Mouse (Mus musculus) intestine, embryonic 16.5 days (tissue): Measurements from ENCODE around the gene Pard3b. TPM values are rescaled to one million over a fixed set of nuclear protein-coding genes. Genes with fewer than 3 reads are reported as not detected.

Experiments
- ATAC-seq: fragments of 200-750 bp; cut with Nextera tagmentation; 2 replicates; pipeline ENCODE4 v1.8.0; 2017; ENCODE audit warnings: moderate TSS enrichment, moderate library complexity
- H3K27ac ChIP-seq: fragments of 300-500 bp; sonication (generic); 2 replicates; pipeline ENCODE4 v1.5.1; 2014; ENCODE audit warnings: mild to moderate bottlenecking, low read length
- H3K27me3 ChIP-seq: fragments of 300-500 bp; sonication (generic); replicated peaks from 2 replicates; pipeline ENCODE4 v1.6.1; 2014; ENCODE audit warnings: low read length, control low read depth, mixed read lengths; ENCODE audit not compliant: control insufficient read depth, insufficient read depth
- H3K36me3 ChIP-seq: fragments of 300-500 bp; sonication (generic); 2 replicates; pipeline ENCODE4 v1.6.1; 2014; ENCODE audit warnings: low read length, control low read depth; ENCODE audit not compliant: control insufficient read depth, insufficient read depth
- H3K4me1 ChIP-seq: fragments of 300-500 bp; sonication (generic); 2 replicates; pipeline ENCODE4 v1.6.1; 2014; ENCODE audit warnings: low read length, control low read depth, mixed read lengths; ENCODE audit not compliant: control insufficient read depth, insufficient read depth
- H3K4me2 ChIP-seq: fragments of 300-500 bp; sonication (generic); 2 replicates; pipeline ENCODE4 v1.6.1; 2014; ENCODE audit warnings: low read depth, low read length, control low read depth
- H3K4me3 ChIP-seq: fragments of 300-500 bp; sonication (generic); 2 replicates; pipeline ENCODE4 v1.5.1; 2014; ENCODE audit warnings: mild to moderate bottlenecking, low read length
- H3K9ac ChIP-seq: fragments of 300-500 bp; sonication (generic); 2 replicates; pipeline ENCODE4 v1.6.1; 2014; ENCODE audit warnings: low read depth, low read length
- H3K9me3 ChIP-seq: fragments of 300-500 bp; sonication (generic); 2 replicates; pipeline ENCODE4 v1.6.1; 2016; ENCODE audit warnings: low read length, control low read depth; ENCODE audit not compliant: control insufficient read depth
- WGBS: fragments of 180-500 bp; shearing (Covaris S2); extraction: QIAGEN DNeasy Blood & Tissue Kit; methylation state at CpG from one replicate; pipeline ENCODE4 v1.1.7; 2014; 5-methylcytosine and 5-hydroxymethylcytosine counted together
- polyA plus RNA-seq: library from polyadenylated mRNA; unstranded; fragments of >200 nt; fragmentation: Nextera tagmentation; extraction: Ambion mirVana; gene quantifications from 2 replicates; pipeline ENCODE4 v1.2.1, GENCODE M21; 2015

Pard3b gene
- polyA plus RNA-seq, 1 experiment from 2014 or later, result 22.3 TPM

- 54% methylated on average over 2 of the region's 2 CpGs for WGBS
- Histone ChIP-seq H3K27ac (no peak overlapping the region), H3K36me3 (no peaks in the 10 kb centered on the region), H3K9me3 (no peaks in the 10 kb centered on the region), H3K27me3 (no peaks in the 10 kb centered on the region), H3K4me1 (no peaks in the 10 kb centered on the region), H3K9ac (no peak overlapping the region), H3K4me3 (no peak overlapping the region), H3K4me2 (no peak overlapping the region)
- no peak for ATAC-seq
These were observed 884.1 kb downstream of the Pard3b start for GRCm38 (mm10) chr1:62522761-62523160.

- 73% methylated on average over 7 of the region's 7 CpGs for WGBS
These were observed 889.2 kb downstream of the Pard3b start for GRCm38 (mm10) chr1:62527788-62528187.

GRCm38 (mm10) chr1:62529941-62530340, 891.3 kb downstream of the Pard3b start:
- no peak overlapping the region for H3K9ac ChIP-seq
- H3K27me3 ChIP-seq, result no peaks in the 10 kb centered on the region
- no peaks in the 10 kb centered on the region for H3K9me3 ChIP-seq
- 75% methylated on average over 8 of the region's 8 CpGs for WGBS
- no peak for ATAC-seq
- H3K4me2 ChIP-seq, result no peak overlapping the region
- no peak overlapping the region for H3K4me3 ChIP-seq
- H3K4me1 ChIP-seq, result no peaks in the 10 kb centered on the region
- H3K27ac ChIP-seq, result no peak overlapping the region
- H3K36me3 ChIP-seq, result no peaks in the 10 kb centered on the region

More at GRCm38 (mm10) chr1:62527788-62528187, 889.2 kb downstream of the Pard3b start:
- Histone ChIP-seq H3K9me3 (no peaks in the 10 kb centered on the region), H3K4me1 (no peaks in the 10 kb centered on the region), H3K4me2 (no peak overlapping the region), H3K27me3 (no peaks in the 10 kb centered on the region), H3K4me3 (no peak overlapping the region), H3K36me3 (no peaks in the 10 kb centered on the region), H3K27ac (no peak overlapping the region), H3K9ac (no peak overlapping the region)
- ATAC-seq, result no peak

- ATAC-seq, result no peak
- H3K36me3 ChIP-seq, result no peaks in the 10 kb centered on the region
- H3K4me3 ChIP-seq, result no peak overlapping the region
- no peaks in the 10 kb centered on the region for H3K9me3 ChIP-seq
- H3K4me2 ChIP-seq, result no peak overlapping the region
- H3K27me3 ChIP-seq, result no peaks in the 10 kb centered on the region
- no peaks in the 10 kb centered on the region for H3K4me1 ChIP-seq
- no peak overlapping the region for H3K27ac ChIP-seq
- no peak overlapping the region for H3K9ac ChIP-seq
- 70% methylated on average over 10 of the region's 10 CpGs for WGBS
These were observed 894.0 kb downstream of the Pard3b start for GRCm38 (mm10) chr1:62532426-62533126.

- Histone ChIP-seq H3K27ac (no peak overlapping the region), H3K4me3 (no peak overlapping the region), H3K27me3 (no peaks in the 10 kb centered on the region), H3K4me1 (0 out of 2 replicates have a peak, but pooled peaks cover 4% of the 10 kb centered on the region), H3K36me3 (no peaks in the 10 kb centered on the region), H3K9ac (no peak overlapping the region), H3K4me2 (no peak overlapping the region), H3K9me3 (no peaks in the 10 kb centered on the region)
- no peak for ATAC-seq
- 84% methylated on average over 4 of the region's 4 CpGs for WGBS
These were observed 910.3 kb downstream of the Pard3b start for GRCm38 (mm10) chr1:62548953-62549352.

GRCm38 (mm10) chr1:62550546-62550945, 911.9 kb downstream of the Pard3b start:
- ATAC-seq, result no peak
- Histone ChIP-seq H3K4me3 (no peak overlapping the region), H3K9me3 (no peaks in the 10 kb centered on the region), H3K9ac (no peak overlapping the region), H3K27me3 (no peaks in the 10 kb centered on the region), H3K27ac (no peak overlapping the region), H3K4me2 (no peak overlapping the region), H3K4me1 (0 out of 2 replicates have a peak, but pooled peaks cover 4% of the 10 kb centered on the region), H3K36me3 (no peaks in the 10 kb centered on the region)
- 51% methylated on average over 2 of the region's 2 CpGs for WGBS

- Histone ChIP-seq H3K36me3 (no peaks in the 10 kb centered on the region), H3K9ac (no peak overlapping the region), H3K27me3 (no peaks in the 10 kb centered on the region), H3K4me3 (no peak overlapping the region), H3K27ac (no peak overlapping the region), H3K4me1 (0 out of 2 replicates have a peak, but pooled peaks cover 4% of the 10 kb centered on the region), H3K4me2 (no peak overlapping the region), H3K9me3 (no peaks in the 10 kb centered on the region)
- WGBS, result 82% methylated on average over 6 of the region's 6 CpGs
- ATAC-seq, result no peak
These were observed 912.9 kb downstream of the Pard3b start for GRCm38 (mm10) chr1:62551516-62551915.

GRCm38 (mm10) chr1:62555838-62556237, 917.2 kb downstream of the Pard3b start:
- Histone ChIP-seq H3K4me2 (no peak overlapping the region), H3K4me1 (no peaks in the 10 kb centered on the region), H3K36me3 (no peaks in the 10 kb centered on the region), H3K27me3 (no peaks in the 10 kb centered on the region), H3K4me3 (no peak overlapping the region), H3K27ac (no peak overlapping the region), H3K9ac (no peak overlapping the region), H3K9me3 (no peaks in the 10 kb centered on the region)
- WGBS, result 47% methylated on average over 1 of the region's 1 CpGs
- no peak for ATAC-seq

- ATAC-seq, result no peak
- WGBS, result 92% methylated on average over 7 of the region's 7 CpGs
These were observed 924.4 kb downstream of the Pard3b start for GRCm38 (mm10) chr1:62562987-62563386.

More at GRCm38 (mm10) chr1:62562987-62563386, 924.4 kb downstream of the Pard3b start:
- Histone ChIP-seq H3K27ac (no peak overlapping the region), H3K4me1 (no peaks in the 10 kb centered on the region), H3K36me3 (no peaks in the 10 kb centered on the region), H3K9me3 (no peaks in the 10 kb centered on the region), H3K4me2 (no peak overlapping the region), H3K27me3 (no peaks in the 10 kb centered on the region), H3K9ac (no peak overlapping the region), H3K4me3 (no peak overlapping the region)
